Mouse (Mus musculus) E14TG2a.4 (cell line): ENCODE data around the gene Letmd1.

Experiments used
- CTCF ChIP-seq: conservative IDR thresholded peaks from 2 replicates; pipeline ENCODE4 v1.5.1; 2014; ENCODE audit warnings: low read length
- POU5F1 ChIP-seq: IDR thresholded peaks from 2 replicates; pipeline ENCODE4 v1.6.1; 2014; ENCODE audit warnings: low read length, borderline replicate concordance

DNA sequence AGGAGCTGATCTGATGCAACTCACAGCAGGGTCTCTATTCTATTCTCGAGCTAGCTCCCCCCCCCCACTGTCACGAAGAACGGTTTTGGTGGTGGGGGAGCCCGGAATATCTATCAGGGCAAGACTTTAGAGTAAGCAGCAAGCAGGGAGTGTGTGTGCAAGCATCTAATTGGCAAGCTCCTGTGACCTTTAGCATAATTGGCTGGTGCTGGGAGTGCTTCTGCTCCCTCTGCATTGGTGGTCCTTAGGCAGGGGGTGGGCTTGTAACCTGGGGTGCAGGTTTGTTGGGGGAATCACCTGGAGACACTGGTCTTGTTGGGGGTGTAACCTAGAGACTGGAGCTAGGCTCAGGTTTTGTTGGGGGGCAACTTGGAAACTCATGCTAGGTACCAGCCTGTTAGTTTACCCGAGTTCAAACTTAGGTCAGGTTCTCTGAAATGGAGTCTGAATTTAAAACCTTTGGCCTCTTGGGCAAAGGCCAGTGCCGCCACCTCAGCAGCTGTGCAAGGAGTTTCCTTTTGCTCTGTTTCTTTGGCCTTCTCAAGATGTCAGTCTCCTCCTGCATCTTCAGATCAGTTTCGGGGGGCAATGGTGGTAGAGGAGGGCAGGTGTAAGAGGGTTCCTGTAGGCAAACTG, 12.3 kb upstream of the Letmd1 start:
- TF ChIP-seq CTCF (no peak), POU5F1 (no peak)
